Mouse (Mus musculus): Measurements from ENCODE around the gene Sec24b. TPM values are rescaled to one million over a fixed set of nuclear protein-coding genes. Genes with fewer than 3 reads are reported as not detected.

Sec24b gene
- total and polyA plus RNA-seq, 3 experiments = 14.3 to 50.6 (median 31.2) TPM

GRCm38 (mm10) chr3:130006141-130006540 lies 55.2 kb downstream of the Sec24b start:
- H3K79me2 ChIP-seq (replicated peaks; ENCODE audit: control insufficient read depth, extremely low read depth, insufficient read depth, poor library complexity, severe bottlenecking) = no peaks in the 10 kb centered on the region
- dilution Hi-C loops (cut with MboI; ENCODE audit: extremely low pct_ligation_motif_present, extremely low pct_unique_long_range_greater_than_20kb, low sequenced_read_pairs) = no loop called here
- peaks cover 49 to 88% of the 10 kb centered on the region in 2 experiments for H3K36me3 ChIP-seq (replicated peaks in 1 of 2; ENCODE audit: control insufficient read depth in 1 of 2, insufficient read depth in 1 of 2, low read length in 1 of 2)

DNA sequence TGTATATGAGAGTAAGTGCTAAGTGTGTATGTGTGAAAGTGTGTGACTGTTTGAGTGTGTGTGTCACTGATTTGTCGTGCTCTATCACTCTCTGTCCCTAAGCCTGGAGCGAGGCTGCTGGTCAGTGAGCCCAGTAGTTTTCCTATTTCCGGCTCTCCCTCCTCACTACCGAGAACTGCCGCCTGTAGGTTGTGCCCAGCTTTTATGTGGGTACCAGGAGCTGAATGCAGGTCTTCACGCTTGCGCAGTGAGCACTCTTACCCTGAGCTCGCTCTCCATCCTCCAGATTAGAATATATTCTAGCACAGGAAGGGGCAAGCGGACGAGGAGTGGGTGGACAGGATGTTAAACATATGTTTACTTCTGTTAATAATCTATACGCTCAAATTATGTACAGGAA lies 60.4 kb downstream of the Sec24b start:
- H3K9ac ChIP-seq (ENCODE audit: insufficient read depth, low read depth) = no peak overlapping the region
- H3K4me2 ChIP-seq (ENCODE audit: insufficient read depth, low read depth, poor library complexity, severe bottlenecking) = no peak overlapping the region
- in situ Hi-C loops (cut with MboI; ENCODE audit: low pct_ligation_motif_present, low pct_unique_long_range_greater_than_20kb, low sequenced_read_pairs) (no loop called here), dilution Hi-C loops (cut with MboI; ENCODE audit: extremely low pct_ligation_motif_present, extremely low pct_unique_long_range_greater_than_20kb, low sequenced_read_pairs) (no loop called here)
- H3K27me3 ChIP-seq (replicated peaks) = no peaks in the 10 kb centered on the region
- peaks cover 4 to 22% of the 10 kb centered on the region in 2 experiments; a peak in 3 of 4 replicates for H3K4me1 ChIP-seq (ENCODE audit: control insufficient read depth in 1 of 2, insufficient read depth in 2 of 2)
- no peak for TF ChIP-seq EP300 (IDR thresholded peaks at IDR 0.05; ENCODE audit: low read length)
- no peak for TF ChIP-seq PAX5 (IDR thresholded peaks at IDR 0.05; ENCODE audit: low read length)
- TF ChIP-seq BHLHE40 (IDR thresholded peaks at IDR 0.05; ENCODE audit: low read depth, low read length) = no peak
- TF ChIP-seq MAZ (IDR thresholded peaks at IDR 0.05; ENCODE audit: low read depth, low read length) = no peak
- TF ChIP-seq ZNF384 (IDR thresholded peaks at IDR 0.05; ENCODE audit: low read depth, low read length) = no peak
- TF ChIP-seq ZKSCAN1 (IDR thresholded peaks at IDR 0.05; ENCODE audit: borderline replicate concordance, low read depth, low read length) = no peak
- no peak for TF ChIP-seq MAFK (IDR thresholded peaks at IDR 0.05; ENCODE audit: insufficient replicate concordance, low read length)
- TF ChIP-seq RCOR1 (conservative IDR thresholded peaks at IDR 0.05; ENCODE audit: low read depth, low read length) = no peak
- no peak for TF ChIP-seq NRF1 (IDR thresholded peaks at IDR 0.05; ENCODE audit: low read depth, low read length)
- TF ChIP-seq USF2 (conservative IDR thresholded peaks at IDR 0.05; ENCODE audit: low read depth, low read length) = no peak
- TF ChIP-seq MXI1 (IDR thresholded peaks at IDR 0.05; ENCODE audit: low read depth, low read length) = no peak
- TF ChIP-seq TBP (conservative IDR thresholded peaks at IDR 0.05; ENCODE audit: low read depth, low read length) = no peak
- TF ChIP-seq SMC3 (IDR thresholded peaks at IDR 0.05; ENCODE audit: low read depth, low read length) = no peak
- no peak for TF ChIP-seq JUND (conservative IDR thresholded peaks at IDR 0.05; ENCODE audit: low read depth, low read length)
- no peaks in the 10 kb centered on the region for H3K79me2 ChIP-seq (replicated peaks; ENCODE audit: control insufficient read depth, extremely low read depth, insufficient read depth, poor library complexity, severe bottlenecking)
- no peak overlapping the region for H3K27ac ChIP-seq (ENCODE audit: insufficient read depth, low read depth)
- H3K9me3 ChIP-seq (replicated peaks; ENCODE audit: low read length) = no peaks in the 10 kb centered on the region
- H3K4me3 ChIP-seq (replicated peaks in 1 of 3; ENCODE audit: low read depth in 2 of 3, low read length in 2 of 3, poor library complexity in 1 of 3) = no peak overlapping the region
- DNase-seq (ENCODE audit: extremely low read depth) = no peak
- peaks cover 57 to 90% of the 10 kb centered on the region in 2 experiments for H3K36me3 ChIP-seq (replicated peaks in 1 of 2; ENCODE audit: control insufficient read depth in 1 of 2, insufficient read depth in 1 of 2, low read length in 1 of 2)

More at GRCm38 (mm10) chr3:130006141-130006540, 55.2 kb downstream of the Sec24b start:
- H3K9ac ChIP-seq (ENCODE audit: insufficient read depth, low read depth) = no peak overlapping the region
- H3K27ac ChIP-seq (ENCODE audit: insufficient read depth, low read depth) = no peak overlapping the region
- no peak for DNase-seq (ENCODE audit: extremely low read depth)
- TF ChIP-seq HCFC1 (IDR thresholded peaks at IDR 0.05; ENCODE audit: low read depth, low read length) = no peak
- no peaks in the 10 kb centered on the region for H3K9me3 ChIP-seq (replicated peaks; ENCODE audit: low read length)
- H3K4me1 ChIP-seq (ENCODE audit: control insufficient read depth in 1 of 2, insufficient read depth in 2 of 2) = peaks cover 4 to 22% of the 10 kb centered on the region in 2 experiments; a peak in 3 of 4 replicates
- no peak overlapping the region for H3K4me2 ChIP-seq (ENCODE audit: insufficient read depth, low read depth, poor library complexity, severe bottlenecking)
- in situ Hi-C loops (cut with MboI; ENCODE audit: low pct_ligation_motif_present, low pct_unique_long_range_greater_than_20kb, low sequenced_read_pairs) = no loop called here
- no peaks in the 10 kb centered on the region for H3K27me3 ChIP-seq (replicated peaks)
- no peak overlapping the region for H3K4me3 ChIP-seq (replicated peaks in 1 of 3; ENCODE audit: low read depth in 2 of 3, low read length in 2 of 3, poor library complexity in 1 of 3)
